Mouse (Mus musculus): ENCODE results near the gene Prss21.
A peak's percentile ranks its signal among the peaks of the same experiment; 100 is the strongest.
"Not testable (repeated sequence)": the region's sequence is repeated elsewhere in the genome, so short reads cannot be mapped to it uniquely, and the experiment has no call there.

Gene Prss21

GRCm38 (mm10) chr17:23868513-23868912 is 657 bp downstream of the Prss21 start:
- DNase-seq, result peak; percentile 26 to 36

DNA sequence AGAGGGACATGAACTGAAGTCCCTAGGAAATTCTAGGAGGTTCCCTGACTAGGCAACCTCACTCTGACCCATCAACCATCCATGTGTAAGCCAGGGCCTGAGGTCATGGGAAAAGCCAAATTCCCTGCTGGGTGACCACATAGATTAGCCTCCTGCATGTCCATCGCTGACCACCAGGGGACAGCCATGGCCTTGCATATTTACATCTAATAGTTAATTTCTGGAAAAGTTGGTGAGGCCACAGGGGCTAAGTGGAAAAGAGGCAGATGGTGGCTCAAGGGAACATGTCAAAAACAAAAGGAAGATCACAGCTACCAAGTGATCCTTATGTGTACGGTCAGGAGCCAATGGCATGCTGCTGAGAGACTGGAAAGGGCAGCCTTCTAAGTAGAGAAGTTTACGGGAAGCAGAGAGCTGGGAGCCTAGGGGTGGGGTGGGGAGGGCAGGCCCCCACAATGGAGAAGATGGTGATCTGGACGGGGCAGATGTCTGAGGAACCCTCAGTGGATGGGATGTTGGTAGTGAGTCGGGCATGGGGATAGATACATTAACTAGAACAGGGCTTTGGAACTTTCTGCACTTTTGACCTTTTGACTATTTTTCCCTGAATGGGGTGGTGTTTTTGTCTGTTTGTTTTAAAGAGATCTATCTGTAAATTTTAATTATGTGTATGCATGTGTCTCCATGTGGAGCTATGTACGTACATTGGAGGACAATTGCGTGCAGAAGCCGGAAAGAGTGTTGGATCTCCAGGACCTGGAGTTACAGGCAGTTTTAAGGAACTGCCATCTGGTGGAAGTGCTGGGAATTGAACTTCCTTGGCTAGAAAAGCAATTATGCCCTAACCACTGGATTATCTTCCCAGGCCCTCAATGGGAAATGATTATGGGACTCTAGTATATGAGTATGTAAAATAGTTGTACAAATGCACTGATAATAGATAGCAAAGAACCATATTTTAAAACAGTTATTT is 6.3 kb downstream of the Prss21 start:
- peak; percentile 42 to 58 for DNase-seq

DNA sequence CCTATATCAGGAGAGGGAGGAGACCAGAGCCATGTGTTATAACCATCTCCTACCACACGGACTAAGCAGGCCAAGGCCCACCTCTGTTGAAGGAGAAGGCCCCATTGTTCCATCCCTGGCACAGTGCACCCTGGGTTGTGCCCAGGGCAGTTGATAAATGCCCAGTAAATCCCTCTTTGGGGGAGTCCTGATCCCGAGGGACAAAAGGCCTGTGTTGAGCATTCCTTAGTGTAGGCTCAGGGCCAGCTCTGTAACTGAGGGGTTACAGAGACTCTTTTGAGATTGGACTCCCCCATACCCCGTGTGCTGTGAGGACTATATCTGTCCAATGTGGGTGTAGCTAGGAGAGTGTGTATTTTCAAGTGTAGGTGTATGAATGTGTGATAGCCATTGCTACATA is 8.9 kb downstream of the Prss21 start:
- DNase-seq, result no peak

- DNase-seq, result no peak
These were observed 9.3 kb downstream of the Prss21 start for GRCm38 (mm10) chr17:23877166-23877565.

DNA sequence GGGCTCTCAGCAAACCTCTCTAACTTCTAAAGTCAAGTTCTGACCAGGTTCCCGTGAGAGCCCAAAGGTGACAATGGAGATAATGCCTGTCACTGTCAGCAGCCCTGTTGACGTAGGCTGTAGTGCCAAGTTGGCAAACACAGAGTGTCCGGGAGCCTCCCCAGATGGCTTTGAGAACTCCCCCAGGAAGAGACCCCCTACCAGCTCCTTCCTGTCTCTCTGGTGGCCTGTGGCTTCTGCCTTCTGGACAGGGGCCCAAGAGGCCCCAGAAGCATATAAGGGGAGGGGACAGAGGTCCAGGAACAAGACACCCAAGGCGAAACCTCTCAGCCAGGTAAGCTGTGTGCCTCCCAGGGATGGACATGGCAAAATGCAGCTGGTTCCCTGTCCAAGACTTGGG is 12.7 kb downstream of the Prss21 start, which contains the start of the genes Dcpp1 and Dcpp2:
TSS of gene Dcpp1 (plus strand) at position 301 of the 400 bp plus-strand sequence.
TSS of gene Dcpp2 (plus strand) at position 305 of the 400 bp plus-strand sequence.
- DNase-seq, result not testable (repeated sequence)

- not testable (repeated sequence) for DNase-seq
These were observed 49.3 kb downstream of the Prss21 start, which contains the start of gene Dcpp3 for GRCm38 (mm10) chr17:23917158-23917557. Dcpp3 (plus strand) TSS chr17:23917458.
